Comparison of ENCODE assay signal across 18 mouse cellular contexts in the genomic region with DNA sequence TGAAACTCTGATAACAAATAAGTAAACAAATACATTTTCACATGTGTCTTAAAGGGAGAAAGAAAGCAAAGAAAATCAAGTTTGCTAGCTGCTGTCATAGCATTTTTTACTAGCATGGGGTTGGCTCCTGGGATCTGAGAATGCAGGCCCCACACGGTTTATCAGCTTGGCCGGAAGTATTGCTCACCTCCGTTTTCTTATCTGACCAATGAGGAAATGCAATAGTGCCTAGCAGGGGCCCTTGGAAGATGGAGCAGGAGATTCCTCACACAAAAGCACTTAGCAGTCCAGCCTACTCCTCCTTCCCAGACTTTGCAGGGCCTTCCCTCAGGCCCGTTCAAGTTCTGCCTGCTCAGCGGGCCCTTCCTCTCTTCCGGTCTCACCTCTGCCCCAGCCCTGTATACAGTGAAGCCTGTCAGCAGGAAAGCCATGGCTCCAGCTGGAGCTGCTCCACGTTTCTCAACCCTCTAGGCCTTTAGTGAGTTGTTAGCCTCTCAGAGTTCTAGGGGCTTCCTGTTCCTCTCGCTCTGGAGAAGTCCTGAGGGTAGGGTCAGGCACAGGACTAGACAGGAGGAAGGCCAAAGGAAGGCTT.
DNase-seq lines count a peak whose midpoint lies in the region; ATAC-seq and TF ChIP-seq lines count a peak whose summit lies in the region.
"Had no signal": no experiment of that assay in that cellular context is flagged by ENCODE, and none has a peak within 500 bp of the region (broad histone marks: within the 10 kb centered on the region; RNA-seq: fewer than 3 reads in every experiment).

No protein-coding gene starts in this region.

- peak overlapping the region; percentile 59; the same call in 1 of the 2 replicates for H3K27ac ChIP-seq in heart, embryonic 10.5 days
- peak overlapping the region; percentile 45; the same call in 1 of the 2 replicates for H3K27ac ChIP-seq in kidney, embryonic 15.5 days
- H3K27ac ChIP-seq in stomach, postnatal 0 days (replicated peaks): no peak overlapping the region
- H3K27ac ChIP-seq: embryonic facial prominence, embryonic 10.5 days; forebrain, embryonic 15.5 days; hindbrain, postnatal 0 days; limb, embryonic 15.5 days; neural tube, embryonic 12.5 days had no signal

- DNase-seq in heart, embryonic 10.5 days (ENCODE audit: low spot score): no peak
- no peak for DNase-seq in heart, adult 8-10 months (ENCODE audit: low spot score)
- DNase-seq in kidney, adult 11 months: no peak
- peak; percentile 23 for DNase-seq in lung, postnatal 10 days
- DNase-seq in lung, postnatal 36 days: no peak
- no peak for DNase-seq in stomach, postnatal 0 days (ENCODE audit: low spot score)
- DNase-seq in B cell, adult 2 months: no peak
- DNase-seq: adrenal gland, postnatal 14 days; cerebellum, adult 11-12 months; cerebellum, postnatal 25 days; heart, postnatal 10 days; layer of hippocampus, postnatal 36 days had no signal

- TF ChIP-seq EP300 in stomach, postnatal 0 days (optimal IDR thresholded peaks at IDR 0.05): no peak

- peaks cover 8% of the 10 kb centered on the region for H3K4me1 ChIP-seq in heart, embryonic 10.5 days
- peaks cover 14% of the 10 kb centered on the region for H3K4me1 ChIP-seq in kidney, embryonic 15.5 days
- 0 out of 2 replicates have a peak, but pooled peaks cover 2% of the 10 kb centered on the region for H3K4me1 ChIP-seq in stomach, postnatal 0 days (replicated peaks; ENCODE audit: control insufficient read depth, insufficient read depth)

- no peaks in the 10 kb centered on the region for H3K36me3 ChIP-seq in heart, embryonic 10.5 days
- no peaks in the 10 kb centered on the region for H3K36me3 ChIP-seq in kidney, embryonic 15.5 days
- H3K36me3 ChIP-seq in stomach, postnatal 0 days (ENCODE audit: control insufficient read depth, insufficient read depth, low read length): no peaks in the 10 kb centered on the region
- H3K36me3 ChIP-seq: forebrain, embryonic 15.5 days; limb, embryonic 15.5 days; neural tube, embryonic 12.5 days had no signal

- H3K9me3 ChIP-seq in heart, embryonic 10.5 days: peaks cover 4% of the 10 kb centered on the region
- no peaks in the 10 kb centered on the region; the same call in 1 of the 2 replicates for H3K9me3 ChIP-seq in kidney, embryonic 15.5 days (replicated peaks)
- H3K9me3 ChIP-seq in stomach, postnatal 0 days (ENCODE audit: control insufficient read depth, low read length): no peaks in the 10 kb centered on the region
- H3K9me3 ChIP-seq: forebrain, embryonic 15.5 days; limb, embryonic 15.5 days; neural tube, embryonic 12.5 days had no signal

- no peak overlapping the region for H3K4me3 ChIP-seq in heart, embryonic 10.5 days
- no peak overlapping the region for H3K4me3 ChIP-seq in kidney, embryonic 15.5 days (replicated peaks)
- no peak overlapping the region for H3K4me3 ChIP-seq in stomach, postnatal 0 days (ENCODE audit: low read depth, low read length)
- H3K4me3 ChIP-seq: embryonic facial prominence, embryonic 10.5 days; forebrain, embryonic 15.5 days; limb, embryonic 15.5 days; neural tube, embryonic 12.5 days had no signal

- no peak overlapping the region for H3K9ac ChIP-seq in kidney, embryonic 15.5 days
- H3K9ac ChIP-seq in stomach, postnatal 0 days (ENCODE audit: low read length): no peak overlapping the region
- H3K9ac ChIP-seq: forebrain, embryonic 15.5 days; limb, embryonic 15.5 days; neural tube, embryonic 12.5 days had no signal

- peaks cover 29% of the 10 kb centered on the region for H3K27me3 ChIP-seq in heart, embryonic 10.5 days (ENCODE audit: insufficient read depth, poor library complexity, severe bottlenecking)
- peaks cover 30% of the 10 kb centered on the region for H3K27me3 ChIP-seq in kidney, embryonic 15.5 days
- H3K27me3 ChIP-seq in stomach, postnatal 0 days (ENCODE audit: control insufficient read depth, insufficient read depth, low read length): no peaks in the 10 kb centered on the region
- H3K27me3 ChIP-seq: forebrain, embryonic 15.5 days; neural tube, embryonic 12.5 days had no signal

- H3K4me2 ChIP-seq in kidney, embryonic 15.5 days: no peak overlapping the region
- no peak overlapping the region for H3K4me2 ChIP-seq in stomach, postnatal 0 days (replicated peaks; ENCODE audit: low read depth)
- H3K4me2 ChIP-seq: forebrain, embryonic 15.5 days; limb, embryonic 15.5 days; neural tube, embryonic 12.5 days had no signal

- no peak for ATAC-seq in kidney, embryonic 15.5 days (replicated peaks; ENCODE audit: low FRiP score)
- ATAC-seq in stomach, postnatal 0 days (ENCODE audit: low FRiP score, low TSS enrichment): peak; percentile 57
- ATAC-seq: forebrain, embryonic 15.5 days; hindbrain, postnatal 0 days had no signal

- TF ChIP-seq CTCF in stomach, postnatal 0 days (IDR thresholded peaks at IDR 0.05; ENCODE audit: low read depth): no peak

- 32% methylated on average over 8 of the region's 8 CpGs for WGBS in heart, embryonic 10.5 days
- 50% methylated on average over 8 of the region's 8 CpGs for WGBS in kidney, embryonic 15.5 days
- 41% methylated on average over 8 of the region's 8 CpGs for WGBS in stomach, postnatal 0 days
